Mouse (Mus musculus) spleen, embryonic (tissue): ENCODE measurements around the gene Numa1.

Source experiments
- CTCF ChIA-PET: fragments of 350-600 bp; sonication (Branson Sonifier 250); formaldehyde crosslinking; loops from one replicate; lab custom pipeline; 2022; lab: Charles Lee

Gene Numa1

GRCm38 (mm10) chr7:101936996-101937395, 3.1 kb downstream of the Numa1 start:
- CTCF ChIA-PET = interaction anchor here (0.5 to 0.7 kb wide), 4 partner anchors 12 to 705 kb away, joined by 3 to 15 read pairs (median 5); no protein-coding TSS in a partner anchor

GRCm38 (mm10) chr7:101937569-101937968, 3.7 kb downstream of the Numa1 start:
- CTCF ChIA-PET = interaction anchor here (0.5 kb wide), 2 partner anchors 346 to 706 kb away, joined by 3 to 7 read pairs; no protein-coding TSS in a partner anchor

- CTCF ChIA-PET = no interaction called here
Measured at GRCm38 (mm10) chr7:101938348-101938747, 4.4 kb downstream of the Numa1 start.

- CTCF ChIA-PET = interaction anchor here (0.7 kb wide), 1 partner anchor 504 kb away, joined by 4 read pairs; no protein-coding TSS in a partner anchor
Measured at GRCm38 (mm10) chr7:101939758-101940157, 5.8 kb downstream of the Numa1 start.

- CTCF ChIA-PET = interaction anchor here (0.7 kb wide), 1 partner anchor 107 kb away, joined by 4 read pairs; no protein-coding TSS in a partner anchor
Measured at GRCm38 (mm10) chr7:101949008-101949407, 15.1 kb downstream of the Numa1 start.

GRCm38 (mm10) chr7:101951648-101952047, 17.7 kb downstream of the Numa1 start:
- CTCF ChIA-PET = interaction anchor here (0.7 kb wide), 1 partner anchor 20 kb away, joined by 21 read pairs; no protein-coding TSS in a partner anchor

GRCm38 (mm10) chr7:101952098-101952497, 18.2 kb downstream of the Numa1 start:
- CTCF ChIA-PET = interaction anchor here (0.7 kb wide), 1 partner anchor 19 kb away, joined by 21 read pairs; no protein-coding TSS in a partner anchor

GRCm38 (mm10) chr7:101954163-101954562, 20.3 kb downstream of the Numa1 start:
- CTCF ChIA-PET = no interaction called here

GRCm38 (mm10) chr7:101955276-101955675, 21.4 kb downstream of the Numa1 start:
- CTCF ChIA-PET = no interaction called here

GRCm38 (mm10) chr7:101955862-101956261, 22.0 kb downstream of the Numa1 start:
- CTCF ChIA-PET = no interaction called here

- CTCF ChIA-PET = no interaction called here
Measured at GRCm38 (mm10) chr7:101956481-101956880, 22.6 kb downstream of the Numa1 start.

- CTCF ChIA-PET = no interaction called here
Measured at GRCm38 (mm10) chr7:101956911-101957310, 23.0 kb downstream of the Numa1 start.

GRCm38 (mm10) chr7:101962829-101963228, 28.9 kb downstream of the Numa1 start:
- CTCF ChIA-PET = no interaction called here

GRCm38 (mm10) chr7:101963621-101964020, 29.7 kb downstream of the Numa1 start:
- CTCF ChIA-PET = no interaction called here

- CTCF ChIA-PET = no interaction called here
Measured at GRCm38 (mm10) chr7:101964551-101964950, 30.6 kb downstream of the Numa1 start.

- CTCF ChIA-PET = no interaction called here
Measured at GRCm38 (mm10) chr7:101965606-101966005, 31.7 kb downstream of the Numa1 start.

- CTCF ChIA-PET = interaction anchor here (0.6 kb wide), 1 partner anchor 100 kb away, joined by 4 read pairs; no protein-coding TSS in a partner anchor
Measured at GRCm38 (mm10) chr7:101967256-101967655, 33.3 kb downstream of the Numa1 start.

GRCm38 (mm10) chr7:101968751-101969150, 34.8 kb downstream of the Numa1 start:
- CTCF ChIA-PET = interaction anchor here (0.5 to 0.6 kb wide), 3 partner anchors 111 to 483 kb away, joined by 3 to 11 read pairs (median 5); no protein-coding TSS in a partner anchor

GRCm38 (mm10) chr7:101969694-101970428, 36.0 kb downstream of the Numa1 start:
- CTCF ChIA-PET = no interaction called here

- CTCF ChIA-PET = interaction anchor here (0.6 kb wide), 1 partner anchor 132 kb away, joined by 4 read pairs; the partner anchor contains the start of gene Inppl1
Measured at GRCm38 (mm10) chr7:101970429-101970775, 36.5 kb downstream of the Numa1 start.

GRCm38 (mm10) chr7:101970821-101971461, 37.0 kb downstream of the Numa1 start:
- CTCF ChIA-PET = interaction anchor here (0.5 to 1.6 kb wide), 3 partner anchors 19 to 133 kb away, joined by 4 to 21 read pairs (median 4); partner anchors contain the start of gene Inppl1

GRCm38 (mm10) chr7:101971721-101972120, 37.8 kb downstream of the Numa1 start:
- CTCF ChIA-PET = interaction anchor here (0.5 to 1.6 kb wide), 2 partner anchors 20 to 52 kb away, joined by 4 to 21 read pairs; no protein-coding TSS in a partner anchor
